Mouse (Mus musculus): ENCODE results near the gene Phf24. TPM values are rescaled to one million over a fixed set of nuclear protein-coding genes. Genes with fewer than 3 reads are reported as not detected.

The Phf24 gene
- total and polyA plus RNA-seq, 2 experiments from 2014 or later = 42.3 to 82.7 TPM

- TF ChIP-seq CTCF (IDR thresholded peaks at IDR 0.05; ENCODE audit: low read depth) = no peak
- Histone ChIP-seq H3K27me3 (ENCODE audit: insufficient read depth, low read length) (0 out of 2 replicates have a peak, but pooled peaks cover 4% of the 10 kb centered on the region), H3K9ac (no peak overlapping the region), H3K4me2 (ENCODE audit: low read depth) (no peak overlapping the region), H3K27ac (ENCODE audit: low read depth, low read length) (no peak overlapping the region), H3K9me3 (ENCODE audit: low read length) (no peaks in the 10 kb centered on the region), H3K4me3 (ENCODE audit: low read depth, low read length) (no peak overlapping the region), H3K4me1 (ENCODE audit: insufficient read depth) (no peaks in the 10 kb centered on the region), H3K36me3 (ENCODE audit: insufficient read depth) (no peaks in the 10 kb centered on the region)
- ATAC-seq (0 out of 2 replicates have a peak, but pooled peaks have one; percentile 10), DNase-seq (no peak)
- 27% methylated on average over 7 of the region's 7 CpGs for WGBS
These were observed 21.3 kb upstream of the Phf24 start for GRCm38 (mm10) chr4:42895118-42895517.

- 36% methylated on average over 3 of the region's 3 CpGs for WGBS
- Histone ChIP-seq H3K27me3 (ENCODE audit: insufficient read depth, low read length) (no peaks in the 10 kb centered on the region), H3K4me1 (ENCODE audit: insufficient read depth) (no peaks in the 10 kb centered on the region), H3K4me3 (ENCODE audit: low read depth, low read length) (no peak overlapping the region), H3K9ac (no peak overlapping the region), H3K4me2 (ENCODE audit: low read depth) (no peak overlapping the region), H3K36me3 (ENCODE audit: insufficient read depth) (no peaks in the 10 kb centered on the region), H3K27ac (ENCODE audit: low read depth, low read length) (no peak overlapping the region), H3K9me3 (ENCODE audit: low read length) (no peaks in the 10 kb centered on the region)
- DNase-seq = no peak
- no peak for TF ChIP-seq CTCF (IDR thresholded peaks at IDR 0.05; ENCODE audit: low read depth)
- ATAC-seq = no peak
These were observed 17.5 kb upstream of the Phf24 start for GRCm38 (mm10) chr4:42898914-42899313.

GRCm38 (mm10) chr4:42900878-42901277 is 15.6 kb upstream of the Phf24 start:
- no peak for DNase-seq

GRCm38 (mm10) chr4:42902174-42902573 is 14.3 kb upstream of the Phf24 start:
- no peak for DNase-seq
- no peaks in the 10 kb centered on the region for H3K4me1 ChIP-seq (ENCODE audit: insufficient read depth)
- no peak overlapping the region for H3K9ac ChIP-seq
- no peaks in the 10 kb centered on the region for H3K27me3 ChIP-seq (ENCODE audit: insufficient read depth, low read length)
- peak; percentile 57 for TF ChIP-seq CTCF (IDR thresholded peaks at IDR 0.05; ENCODE audit: low read depth)
- no peaks in the 10 kb centered on the region for H3K9me3 ChIP-seq (ENCODE audit: low read length)
- H3K4me3 ChIP-seq (ENCODE audit: low read depth, low read length) = no peak overlapping the region
- H3K27ac ChIP-seq (ENCODE audit: low read depth, low read length) = no peak overlapping the region
- H3K4me2 ChIP-seq (ENCODE audit: low read depth) = no peak overlapping the region
- ATAC-seq = no peak
- WGBS = 65% methylated on average over 9 of the region's 9 CpGs
- no peaks in the 10 kb centered on the region for H3K36me3 ChIP-seq (ENCODE audit: insufficient read depth)

More at GRCm38 (mm10) chr4:42900878-42901277, 15.6 kb upstream of the Phf24 start:
- Histone ChIP-seq H3K4me3 (ENCODE audit: low read depth, low read length) (no peak overlapping the region), H3K27me3 (ENCODE audit: insufficient read depth, low read length) (no peaks in the 10 kb centered on the region), H3K9me3 (ENCODE audit: low read length) (no peaks in the 10 kb centered on the region), H3K4me1 (ENCODE audit: insufficient read depth) (no peaks in the 10 kb centered on the region), H3K36me3 (ENCODE audit: insufficient read depth) (no peaks in the 10 kb centered on the region), H3K4me2 (ENCODE audit: low read depth) (no peak overlapping the region), H3K27ac (ENCODE audit: low read depth, low read length) (no peak overlapping the region), H3K9ac (no peak overlapping the region)
- no peak for ATAC-seq
- 72% methylated on average over 5 of the region's 5 CpGs for WGBS
- no peak for TF ChIP-seq CTCF (IDR thresholded peaks at IDR 0.05; ENCODE audit: low read depth)

GRCm38 (mm10) chr4:42902730-42903129 is 13.7 kb upstream of the Phf24 start:
- ATAC-seq (no peak), DNase-seq (no peak)
- 90% methylated on average over 5 of the region's 5 CpGs for WGBS
- H3K27me3 ChIP-seq (ENCODE audit: insufficient read depth, low read length) = no peaks in the 10 kb centered on the region
- H3K9ac ChIP-seq = no peak overlapping the region
- H3K4me1 ChIP-seq (ENCODE audit: insufficient read depth) = no peaks in the 10 kb centered on the region
- H3K9me3 ChIP-seq (ENCODE audit: low read length) = no peaks in the 10 kb centered on the region
- H3K36me3 ChIP-seq (ENCODE audit: insufficient read depth) = no peaks in the 10 kb centered on the region
- H3K4me3 ChIP-seq (ENCODE audit: low read depth, low read length) = no peak overlapping the region
- H3K27ac ChIP-seq (ENCODE audit: low read depth, low read length) = no peak overlapping the region
- no peak overlapping the region for H3K4me2 ChIP-seq (ENCODE audit: low read depth)
- no peak for TF ChIP-seq CTCF (IDR thresholded peaks at IDR 0.05; ENCODE audit: low read depth)

GRCm38 (mm10) chr4:42903942-42904341 is 12.5 kb upstream of the Phf24 start:
- H3K27ac ChIP-seq (ENCODE audit: low read depth, low read length) = no peak overlapping the region
- DNase-seq (no peak), ATAC-seq (no peak)
- no peak overlapping the region for H3K4me2 ChIP-seq (ENCODE audit: low read depth)
- WGBS = 86% methylated on average over 1 of the region's 1 CpGs
- TF ChIP-seq CTCF (IDR thresholded peaks at IDR 0.05; ENCODE audit: low read depth) = no peak
- H3K36me3 ChIP-seq (ENCODE audit: insufficient read depth) = no peaks in the 10 kb centered on the region
- no peaks in the 10 kb centered on the region for H3K4me1 ChIP-seq (ENCODE audit: insufficient read depth)
- no peaks in the 10 kb centered on the region for H3K27me3 ChIP-seq (ENCODE audit: insufficient read depth, low read length)
- no peak overlapping the region for H3K9ac ChIP-seq
- no peaks in the 10 kb centered on the region for H3K9me3 ChIP-seq (ENCODE audit: low read length)
- H3K4me3 ChIP-seq (ENCODE audit: low read depth, low read length) = no peak overlapping the region

- Histone ChIP-seq H3K27me3 (ENCODE audit: insufficient read depth, low read length) (no peaks in the 10 kb centered on the region), H3K4me3 (ENCODE audit: low read depth, low read length) (no peak overlapping the region), H3K9me3 (ENCODE audit: low read length) (no peaks in the 10 kb centered on the region), H3K27ac (ENCODE audit: low read depth, low read length) (no peak overlapping the region), H3K9ac (no peak overlapping the region), H3K4me1 (ENCODE audit: insufficient read depth) (no peaks in the 10 kb centered on the region), H3K4me2 (ENCODE audit: low read depth) (no peak overlapping the region), H3K36me3 (ENCODE audit: insufficient read depth) (no peaks in the 10 kb centered on the region)
- 77% methylated on average over 3 of the region's 3 CpGs for WGBS
- no peak for TF ChIP-seq CTCF (IDR thresholded peaks at IDR 0.05; ENCODE audit: low read depth)
- DNase-seq (no peak), ATAC-seq (no peak)
These were observed 11.9 kb upstream of the Phf24 start for GRCm38 (mm10) chr4:42904523-42904922.
